Mouse (Mus musculus) MEL-GATA-1-ER (cell line): ENCODE measurements around the gene Smarca2.
A peak's percentile ranks its signal among the peaks of the same experiment; 100 is the strongest.
"Not testable (repeated sequence)": the region's sequence is repeated elsewhere in the genome, so short reads cannot be mapped to it uniquely, and the experiment has no call there.

ENCODE experiments used
- DNase-seq: peaks from one replicate; pipeline ENCODE4 v3.0.0-alpha.2; 2012; ENCODE audit warnings: low read depth; ENCODE audit errors: extremely low read depth

Smarca2 gene

GRCm38 (mm10) chr19:26616271-26616670 lies 11.4 kb downstream of the Smarca2 start:
- DNase-seq, result no peak

- DNase-seq, result no peak
Observed at GRCm38 (mm10) chr19:26617287-26617686, 12.4 kb downstream of the Smarca2 start.

- DNase-seq, result no peak
Observed at GRCm38 (mm10) chr19:26630712-26631235, 25.9 kb downstream of the Smarca2 start.

GRCm38 (mm10) chr19:26632228-26632627 lies 27.4 kb downstream of the Smarca2 start:
- DNase-seq, result no peak

- DNase-seq, result no peak
Observed at GRCm38 (mm10) chr19:26640556-26640955, 35.7 kb downstream of the Smarca2 start.

GRCm38 (mm10) chr19:26641269-26641668 lies 36.4 kb downstream of the Smarca2 start:
- DNase-seq, result no peak

GRCm38 (mm10) chr19:26643011-26643410 lies 38.2 kb downstream of the Smarca2 start:
- peak; percentile 8 for DNase-seq

GRCm38 (mm10) chr19:26643936-26644335 lies 39.1 kb downstream of the Smarca2 start:
- DNase-seq, result no peak

GRCm38 (mm10) chr19:26645016-26645415 lies 40.2 kb downstream of the Smarca2 start:
- no peak for DNase-seq

- DNase-seq, result no peak
Observed at GRCm38 (mm10) chr19:26646128-26646527, 41.3 kb downstream of the Smarca2 start.

- no peak for DNase-seq
Observed at GRCm38 (mm10) chr19:26650585-26651273, 45.9 kb downstream of the Smarca2 start.

- no peak for DNase-seq
Observed at GRCm38 (mm10) chr19:26658324-26658723, 53.5 kb downstream of the Smarca2 start.

- DNase-seq, result no peak
Observed at GRCm38 (mm10) chr19:26659976-26660375, 55.1 kb downstream of the Smarca2 start.

GRCm38 (mm10) chr19:26661198-26661597 lies 56.3 kb downstream of the Smarca2 start:
- DNase-seq, result no peak

GRCm38 (mm10) chr19:26666303-26666702 lies 61.5 kb downstream of the Smarca2 start:
- peak; percentile 30 for DNase-seq

GRCm38 (mm10) chr19:26670089-26670488 lies 65.2 kb downstream of the Smarca2 start:
- no peak for DNase-seq

GRCm38 (mm10) chr19:26671413-26671812 lies 66.6 kb downstream of the Smarca2 start:
- DNase-seq, result not testable (repeated sequence)

- DNase-seq, result no peak
Observed at GRCm38 (mm10) chr19:26675917-26676316, 71.1 kb downstream of the Smarca2 start.

GRCm38 (mm10) chr19:26678543-26678942 lies 73.7 kb downstream of the Smarca2 start:
- DNase-seq, result no peak

GRCm38 (mm10) chr19:26679674-26680073 lies 74.8 kb downstream of the Smarca2 start:
- DNase-seq, result no peak

GRCm38 (mm10) chr19:26681549-26681948 lies 76.7 kb downstream of the Smarca2 start:
- no peak for DNase-seq

- no peak for DNase-seq
Observed at GRCm38 (mm10) chr19:26682130-26682529, 77.3 kb downstream of the Smarca2 start.

GRCm38 (mm10) chr19:26682731-26683130 lies 77.9 kb downstream of the Smarca2 start:
- DNase-seq, result no peak
